ENCODE assay signal across 15 mouse cellular contexts in the genomic region with DNA sequence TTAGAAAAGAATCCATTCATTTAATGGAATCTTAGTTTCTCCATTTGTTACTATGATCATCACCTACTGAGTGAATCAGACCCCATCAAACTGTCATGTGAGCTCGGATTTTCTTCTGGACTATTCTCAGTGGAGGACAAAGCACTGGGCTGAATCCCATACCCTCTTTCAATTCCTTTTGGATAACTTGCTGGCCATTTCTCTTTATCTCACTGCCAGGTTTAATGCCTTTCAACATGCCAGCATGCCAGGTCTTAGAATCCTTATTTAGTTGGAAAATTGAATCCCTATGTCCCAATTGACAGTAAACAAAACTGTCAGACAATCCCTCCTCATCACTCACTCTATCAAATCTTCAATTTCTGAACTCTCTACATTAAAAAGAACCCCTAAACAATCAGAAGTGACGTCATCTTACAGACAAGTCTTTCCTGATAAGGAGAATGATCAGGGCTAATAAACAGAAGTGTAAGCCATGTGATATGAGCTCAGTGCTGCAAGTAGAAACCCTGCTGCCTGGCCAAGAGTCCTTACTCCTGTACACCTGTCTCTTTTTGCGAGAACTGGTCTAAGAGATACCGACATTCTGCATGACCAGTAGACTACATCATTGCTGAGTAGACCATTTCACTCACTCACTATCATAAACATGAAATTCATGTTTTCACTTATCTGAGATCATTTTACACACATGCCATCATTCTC.
"Had no signal": no experiment of that assay in that cellular context is flagged by ENCODE, and none has a peak within 500 bp of the region (broad histone marks: within the 10 kb centered on the region; RNA-seq: fewer than 3 reads in every experiment).

No protein-coding gene starts in this region.

- H3K9ac ChIP-seq: limb, embryonic 13.5 days; liver, embryonic 12.5 days; liver, embryonic 15.5 days had no signal

- H3K27me3 ChIP-seq: limb, embryonic 13.5 days; liver, embryonic 12.5 days; liver, embryonic 15.5 days had no signal

- ATAC-seq: liver, embryonic 12.5 days had no signal

- H3K4me1 ChIP-seq: limb, embryonic 10.5 days; limb, embryonic 13.5 days; liver, embryonic 12.5 days; liver, embryonic 15.5 days had no signal

- H3K36me3 ChIP-seq: limb, embryonic 10.5 days; limb, embryonic 13.5 days; liver, embryonic 12.5 days; liver, embryonic 15.5 days had no signal

- H3K4me3 ChIP-seq: limb, embryonic 10.5 days; limb, embryonic 13.5 days; liver, embryonic 12.5 days; liver, embryonic 15.5 days had no signal

- DNase-seq: kidney, adult 9 months; kidney, postnatal 14 days; kidney, postnatal 4 days; liver; lung, adult 2 months; lung, postnatal 14 days; lung, postnatal 4 days; midbrain, embryonic 14.5 days; thymus, adult 18-20 months; thymus, postnatal 36 days had no signal

- H3K4me2 ChIP-seq: limb, embryonic 13.5 days; liver, embryonic 12.5 days; liver, embryonic 15.5 days; midbrain, embryonic 11.5 days had no signal

- H3K27ac ChIP-seq: limb, embryonic 10.5 days; limb, embryonic 13.5 days; liver, embryonic 12.5 days; liver, embryonic 15.5 days had no signal

- H3K9me3 ChIP-seq: limb, embryonic 10.5 days; limb, embryonic 13.5 days; liver, embryonic 12.5 days; liver, embryonic 15.5 days had no signal
